Mouse (Mus musculus) limb, embryonic 10.5 days (tissue): ENCODE results near the gene Hist2h3c2. TPM values are rescaled to one million over a fixed set of nuclear protein-coding genes. Genes with fewer than 3 reads are reported as not detected.
"Not testable (repeated sequence)": the region's sequence is repeated elsewhere in the genome, so short reads cannot be mapped to it uniquely, and the experiment has no call there.

Experiments
- DNase-seq: peaks from one replicate; pipeline ENCODE4 v3.0.0-alpha.2; 2017; ENCODE audit warnings: low spot score
- H3K27ac ChIP-seq: fragments of 300-500 bp; sonication (generic); 2 replicates; pipeline ENCODE4 v1.5.1; 2016; ENCODE audit warnings: mild to moderate bottlenecking
- H3K27me3 ChIP-seq: fragments of 300-500 bp; sonication (generic); 2 replicates; pipeline ENCODE4 v1.6.1; 2016; ENCODE audit warnings: low read depth, mild to moderate bottlenecking; ENCODE audit not compliant: poor library complexity, severe bottlenecking
- H3K36me3 ChIP-seq: fragments of 300-500 bp; sonication (generic); 2 replicates; pipeline ENCODE4 v1.6.1; 2016; ENCODE audit warnings: mild to moderate bottlenecking, moderate library complexity
- H3K4me1 ChIP-seq: fragments of 300-500 bp; sonication (generic); 2 replicates; pipeline ENCODE4 v1.6.1; 2016
- H3K4me3 ChIP-seq: fragments of 300-500 bp; sonication (generic); 2 replicates; pipeline ENCODE4 v1.5.1; 2016; ENCODE audit warnings: mild to moderate bottlenecking, moderate library complexity
- H3K9me3 ChIP-seq: fragments of 300-500 bp; sonication (generic); replicated peaks from 2 replicates; pipeline ENCODE4 v1.6.1; 2016; ENCODE audit warnings: mild to moderate bottlenecking
- WGBS: fragments of 180-500 bp; shearing (Covaris S2); methylation state at CpG from one replicate; pipeline ENCODE4 v1.1.7; 2016; 5-methylcytosine and 5-hydroxymethylcytosine counted together
- polyA plus RNA-seq: library from polyadenylated mRNA; unstranded; fragments of >200 nt; fragmentation: Nextera tagmentation; extraction: Ambion mirVana; gene quantifications from 2 replicates; pipeline ENCODE4 v1.2.1, GENCODE M21; 2016

Gene Hist2h3c2
- 6.5 and 7.3 TPM in 2 replicates for polyA plus RNA-seq

GRCm38 (mm10) chr3:96238954-96239793 is at the start of gene Hist2h3c2:
TSS of gene Hist2h3c2 (minus strand) at chr3:96239127.
- WGBS: under 1% methylated on average over 12 of the region's 68 CpGs
- H3K9me3 ChIP-seq, H3K36me3 ChIP-seq, DNase-seq, H3K27me3 ChIP-seq: not testable (repeated sequence)
- Histone ChIP-seq H3K4me3 (peak within 1 kb of the TSS; percentile 57), H3K27ac (peak within 1 kb of the TSS; percentile 90), H3K4me1 (peaks cover 39% of the 10 kb centered on the region)

- not testable (repeated sequence) for H3K9me3 ChIP-seq, H3K36me3 ChIP-seq, DNase-seq, H3K4me3 ChIP-seq, H3K27ac ChIP-seq
- peaks cover 13% of the 10 kb centered on the region for H3K4me1 ChIP-seq
- peaks cover 16% of the 10 kb centered on the region for H3K27me3 ChIP-seq
- WGBS: 89% methylated on average over 11 of the region's 11 CpGs
Measured at GRCm38 (mm10) chr3:96287334-96287733, 48.4 kb upstream of the Hist2h3c2 start.

DNA sequence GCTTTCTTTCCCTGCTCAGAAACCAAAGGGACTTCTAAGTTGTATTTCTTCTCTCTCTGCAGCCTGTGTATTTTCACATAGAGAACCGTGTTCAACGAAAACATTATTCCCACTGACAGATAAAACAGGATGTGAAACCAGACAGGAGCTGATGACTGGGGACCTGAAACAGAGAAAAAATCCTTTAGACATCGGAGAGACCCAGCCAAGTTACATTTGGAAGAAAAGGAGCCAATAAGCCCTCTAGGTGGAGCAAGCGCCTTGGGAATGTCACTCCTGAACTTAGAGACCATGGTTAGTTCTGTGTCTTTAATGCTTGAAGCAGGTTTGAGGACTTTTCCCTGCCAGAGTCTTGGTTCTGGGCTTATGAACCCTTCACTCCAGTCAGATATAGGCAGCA is 45.5 kb upstream of the Hist2h3c2 start:
- Histone ChIP-seq H3K27ac (no peak overlapping the region), H3K4me1 (peaks cover 13% of the 10 kb centered on the region), H3K36me3 (no peaks in the 10 kb centered on the region), H3K9me3 (no peaks in the 10 kb centered on the region), H3K27me3 (peaks cover 27% of the 10 kb centered on the region), H3K4me3 (peak overlapping the region; percentile 9; the same call in 1 of the 2 replicates)
- no peak for DNase-seq
- 27% methylated on average over 4 of the region's 4 CpGs for WGBS

DNA sequence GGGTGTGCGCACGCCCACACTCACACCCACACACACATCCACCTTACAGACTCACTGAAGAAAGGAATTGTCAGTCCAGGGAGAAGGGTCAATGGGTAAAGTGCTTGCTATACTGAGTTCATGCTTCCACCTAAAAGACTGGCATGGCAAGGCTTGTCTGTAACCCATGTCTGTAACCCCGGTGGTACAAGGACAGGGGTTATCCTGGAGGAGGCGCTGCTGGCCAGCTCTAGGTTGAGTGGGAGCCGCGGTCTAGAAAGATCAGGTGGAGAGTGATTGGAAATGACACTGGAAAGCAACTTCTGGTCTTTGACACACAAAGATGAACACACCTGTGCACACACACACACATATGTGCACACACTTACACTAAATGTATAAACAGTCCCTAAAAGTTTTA is 41.7 kb upstream of the Hist2h3c2 start:
- WGBS: 53% methylated on average over 6 of the region's 6 CpGs
- H3K9me3 ChIP-seq: no peaks in the 10 kb centered on the region
- DNase-seq: no peak

GRCm38 (mm10) chr3:96277800-96278624 is 39.1 kb upstream of the Hist2h3c2 start:
- Histone ChIP-seq H3K4me1 (peaks cover 12% of the 10 kb centered on the region), H3K4me3 (peak overlapping the region; percentile 60), H3K27me3 (peaks cover 17% of the 10 kb centered on the region), H3K9me3 (no peaks in the 10 kb centered on the region), H3K36me3 (no peaks in the 10 kb centered on the region), H3K27ac (peak overlapping the region; percentile 88)
- DNase-seq: peak; percentile 94
- WGBS: under 1% methylated on average over 49 of the region's 49 CpGs

More for the DNA sequence above, 41.7 kb upstream of the Hist2h3c2 start:
- peaks cover 27% of the 10 kb centered on the region for H3K27me3 ChIP-seq
- H3K27ac ChIP-seq: no peak overlapping the region
- H3K4me1 ChIP-seq: peaks cover 25% of the 10 kb centered on the region
- H3K36me3 ChIP-seq: no peaks in the 10 kb centered on the region
- no peak overlapping the region for H3K4me3 ChIP-seq

GRCm38 (mm10) chr3:96277428-96277799 is 38.5 kb upstream of the Hist2h3c2 start:
- H3K27me3 ChIP-seq: peaks cover 11% of the 10 kb centered on the region
- peak overlapping the region; percentile 88 for H3K27ac ChIP-seq
- WGBS: 14% methylated on average over 8 of the region's 8 CpGs
- no peak for DNase-seq
- peaks cover 12% of the 10 kb centered on the region for H3K4me1 ChIP-seq
- no peaks in the 10 kb centered on the region for H3K36me3 ChIP-seq
- H3K9me3 ChIP-seq: no peaks in the 10 kb centered on the region
- peak overlapping the region; percentile 60 for H3K4me3 ChIP-seq

- Histone ChIP-seq H3K27me3 (no peaks in the 10 kb centered on the region), H3K27ac (no peak overlapping the region), H3K4me1 (peaks cover 12% of the 10 kb centered on the region), H3K4me3 (no peak overlapping the region), H3K36me3 (no peaks in the 10 kb centered on the region), H3K9me3 (no peaks in the 10 kb centered on the region)
- no peak for DNase-seq
- WGBS: 89% methylated on average over 17 of the region's 17 CpGs
Measured at GRCm38 (mm10) chr3:96273591-96274465, 34.9 kb upstream of the Hist2h3c2 start.

GRCm38 (mm10) chr3:96269511-96270474 is 30.9 kb upstream of the Hist2h3c2 start, which contains the start of gene Hist2h2bb:
TSS of gene Hist2h2bb (plus strand) at chr3:96269752.
- Histone ChIP-seq H3K36me3 (no peaks in the 10 kb centered on the region), H3K9me3 (no peaks in the 10 kb centered on the region), H3K4me3 (peak within 1 kb of the TSS; percentile 62), H3K27ac (peak within 1 kb of the TSS; percentile 93), H3K4me1 (peaks cover 21% of the 10 kb centered on the region), H3K27me3 (no peaks in the 10 kb centered on the region)
- under 1% methylated on average over 45 of the region's 45 CpGs for WGBS
- peak; percentile 91 for DNase-seq

DNA sequence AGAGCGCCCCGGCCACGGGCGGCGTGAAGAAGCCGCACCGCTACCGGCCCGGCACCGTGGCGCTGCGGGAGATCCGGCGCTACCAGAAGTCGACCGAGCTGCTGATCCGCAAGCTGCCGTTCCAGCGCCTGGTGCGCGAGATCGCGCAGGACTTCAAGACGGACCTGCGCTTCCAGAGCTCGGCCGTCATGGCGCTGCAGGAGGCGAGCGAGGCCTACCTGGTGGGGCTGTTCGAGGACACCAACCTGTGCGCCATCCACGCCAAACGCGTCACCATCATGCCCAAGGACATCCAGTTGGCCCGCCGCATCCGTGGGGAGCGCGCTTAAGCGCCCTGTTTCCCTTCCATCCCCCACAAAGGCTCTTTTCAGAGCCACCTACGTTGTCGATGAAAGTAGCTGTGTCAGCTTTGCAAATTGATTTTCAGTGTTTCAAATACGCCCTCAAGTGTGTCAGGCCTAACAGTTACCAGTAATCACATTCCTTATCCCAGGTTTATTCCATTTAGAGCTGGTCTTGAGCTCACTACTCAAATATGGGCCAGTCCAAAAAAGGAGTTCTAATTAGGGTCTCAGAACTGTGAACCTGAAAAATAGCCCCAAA is 29.9 kb upstream of the Hist2h3c2 start:
- Histone ChIP-seq H3K27ac (peak overlapping the region; percentile 93), H3K4me1 (peaks cover 30% of the 10 kb centered on the region), H3K4me3 (peak overlapping the region; percentile 62)
- H3K9me3 ChIP-seq, H3K36me3 ChIP-seq, H3K27me3 ChIP-seq: not testable (repeated sequence)
- peak; percentile 54 for DNase-seq
- WGBS: under 1% methylated on average over 15 of the region's 44 CpGs

GRCm38 (mm10) chr3:96268051-96268775 is 29.3 kb upstream of the Hist2h3c2 start, which contains the start of gene Hist2h3b:
TSS of gene Hist2h3b (plus strand) at chr3:96268654.
- 26% methylated on average over 30 of the region's 30 CpGs for WGBS

More at GRCm38 (mm10) chr3:96268051-96268775, 29.3 kb upstream of the Hist2h3c2 start, which contains the start of gene Hist2h3b:
- H3K4me3 ChIP-seq: peak within 1 kb of the TSS; percentile 62
- H3K4me1 ChIP-seq: peaks cover 36% of the 10 kb centered on the region
- no peaks in the 10 kb centered on the region for H3K27me3 ChIP-seq
- H3K9me3 ChIP-seq: no peaks in the 10 kb centered on the region
- DNase-seq: peak; percentile 81
- peak within 1 kb of the TSS; percentile 93 for H3K27ac ChIP-seq
- no peaks in the 10 kb centered on the region for H3K36me3 ChIP-seq
